Mouse (Mus musculus) hindbrain, postnatal 0 days (tissue): ENCODE results near the gene Nrd1. TPM values are rescaled to one million over a fixed set of nuclear protein-coding genes. Genes with fewer than 3 reads are reported as not detected.

Source experiments
- ATAC-seq: fragments of 200-750 bp; cut with Nextera tagmentation; 2 replicates; pipeline ENCODE4 v1.8.0; 2017; ENCODE audit warnings: mild to moderate bottlenecking, moderate TSS enrichment, moderate library complexity
- DNase-seq: peaks from one replicate; pipeline ENCODE4 v3.0.0-alpha.2; 2015; ENCODE audit warnings: low spot score
- H3K27ac ChIP-seq: fragments of 300-500 bp; sonication (generic); 2 replicates; pipeline ENCODE4 v1.5.1; 2014; ENCODE audit warnings: mild to moderate bottlenecking
- H3K27me3 ChIP-seq: fragments of 300-500 bp; sonication (generic); 2 replicates; pipeline ENCODE4 v1.6.1; 2014; ENCODE audit warnings: low read length, mixed read lengths; ENCODE audit not compliant: insufficient read depth
- H3K36me3 ChIP-seq: fragments of 300-500 bp; sonication (generic); 2 replicates; pipeline ENCODE4 v1.6.1; 2014; ENCODE audit warnings: low read length, mixed read lengths; ENCODE audit not compliant: insufficient read depth
- H3K4me1 ChIP-seq: fragments of 300-500 bp; sonication (generic); 2 replicates; pipeline ENCODE4 v1.6.1; 2014; ENCODE audit warnings: antibody characterized with exemption, low read length, mixed read lengths; ENCODE audit not compliant: insufficient read depth
- H3K4me2 ChIP-seq: fragments of 300-500 bp; sonication (generic); 2 replicates; pipeline ENCODE4 v1.6.1; 2014; ENCODE audit warnings: low read depth, mild to moderate bottlenecking, low read length, moderate library complexity, mixed read lengths
- H3K4me3 ChIP-seq: fragments of 300-500 bp; sonication (generic); 2 replicates; pipeline ENCODE4 v1.5.1; 2014; ENCODE audit warnings: low read length
- H3K9ac ChIP-seq: fragments of 300-500 bp; sonication (generic); replicated peaks from 2 replicates; pipeline ENCODE4 v1.6.1; 2014; ENCODE audit warnings: mild to moderate bottlenecking, low read length, moderate library complexity, mixed read lengths
- H3K9me3 ChIP-seq: fragments of 300-500 bp; sonication (generic); 2 replicates; pipeline ENCODE4 v1.6.1; 2016; ENCODE audit warnings: low read length, mixed read lengths
- CTCF ChIP-seq: IDR thresholded peaks from 2 replicates; pipeline ENCODE4 v1.5.1; 2016; ENCODE audit warnings: antibody characterized with exemption, control low read depth, low read depth
- WGBS: fragments of 180-500 bp; shearing (Covaris S2); extraction: QIAGEN DNeasy Blood & Tissue Kit; methylation state at CpG from one replicate; pipeline ENCODE4 v1.1.7; 2014; 5-methylcytosine and 5-hydroxymethylcytosine counted together
- polyA plus RNA-seq: library from polyadenylated mRNA; unstranded; fragments of >200 nt; fragmentation: Nextera tagmentation; extraction: Ambion mirVana; gene quantifications from 2 replicates; pipeline ENCODE4 v1.2.1, GENCODE M21; 2015
- total RNA-seq: library from RNA; depleted of rRNA; stranded (reverse); fragments of >200 nt; gene quantifications from 2 replicates; pipeline ENCODE4 v1.2.3, GENCODE M21; 2014

Nrd1 gene
- total and polyA plus RNA-seq, 2 experiments from 2014 or later: 36.8 to 52.3 TPM

- H3K4me1 ChIP-seq: no peaks in the 10 kb centered on the region
- H3K36me3 ChIP-seq: no peaks in the 10 kb centered on the region
- 84% methylated on average over 5 of the region's 5 CpGs for WGBS
- TF ChIP-seq CTCF: no peak
- no peak overlapping the region for H3K27ac ChIP-seq
- no peak overlapping the region for H3K4me2 ChIP-seq
- no peak for DNase-seq
- H3K9me3 ChIP-seq: no peaks in the 10 kb centered on the region
- ATAC-seq: no peak
- no peak overlapping the region for H3K4me3 ChIP-seq
- no peaks in the 10 kb centered on the region for H3K27me3 ChIP-seq
- no peak overlapping the region for H3K9ac ChIP-seq
These were observed 29.4 kb upstream of the Nrd1 start for GRCm38 (mm10) chr4:108971054-108971453.

GRCm38 (mm10) chr4:108976458-108977071 lies 23.9 kb upstream of the Nrd1 start:
- ATAC-seq (peak; percentile 83), DNase-seq (peak; percentile 86)
- H3K4me1 ChIP-seq: no peaks in the 10 kb centered on the region
- WGBS: 49% methylated on average over 6 of the region's 6 CpGs
- H3K9me3 ChIP-seq: no peaks in the 10 kb centered on the region
- no peak overlapping the region for H3K9ac ChIP-seq
- no peak overlapping the region for H3K4me3 ChIP-seq
- no peak overlapping the region for H3K4me2 ChIP-seq
- peak; percentile 89 for TF ChIP-seq CTCF
- no peaks in the 10 kb centered on the region for H3K36me3 ChIP-seq
- H3K27ac ChIP-seq: no peak overlapping the region
- H3K27me3 ChIP-seq: no peaks in the 10 kb centered on the region

DNA sequence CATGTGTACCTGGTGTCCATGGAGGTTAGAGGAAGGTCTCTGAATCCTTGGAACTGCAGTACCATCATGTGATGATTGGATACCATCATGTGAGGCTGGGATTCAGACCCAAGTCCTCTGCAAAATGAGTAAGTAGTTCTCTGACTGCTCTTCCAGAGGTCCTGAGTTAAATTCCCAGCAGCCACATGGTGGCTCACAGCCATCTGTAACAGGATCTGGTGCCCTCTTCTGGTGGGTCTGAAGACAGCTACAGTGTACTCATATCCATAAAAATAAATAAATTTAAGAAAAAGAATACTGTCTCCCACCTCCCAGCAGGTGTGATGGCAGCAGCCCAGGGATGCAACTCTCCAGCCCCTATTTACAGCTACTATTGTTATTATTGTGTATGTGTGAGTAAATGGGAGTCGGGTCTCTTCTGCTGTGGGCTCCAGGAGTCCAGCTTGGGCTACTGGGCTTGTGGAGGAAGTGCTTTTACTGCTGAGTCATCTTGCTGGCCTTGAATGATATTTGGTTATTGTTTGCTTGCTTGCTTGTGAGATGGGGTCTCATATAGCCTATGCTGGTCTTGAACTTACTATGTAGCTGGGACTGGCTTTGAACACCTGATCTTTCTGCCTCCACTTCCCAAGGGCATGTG lies 13.5 kb upstream of the Nrd1 start:
- Histone ChIP-seq H3K4me2 (no peak overlapping the region), H3K27me3 (no peaks in the 10 kb centered on the region), H3K9ac (no peak overlapping the region), H3K9me3 (no peaks in the 10 kb centered on the region), H3K27ac (no peak overlapping the region), H3K4me1 (no peaks in the 10 kb centered on the region), H3K36me3 (no peaks in the 10 kb centered on the region), H3K4me3 (no peak overlapping the region)
- 90% methylated on average over 1 of the region's 1 CpGs for WGBS
- no peak for TF ChIP-seq CTCF
- DNase-seq (no peak), ATAC-seq (no peak)

GRCm38 (mm10) chr4:108987473-108987842 lies 13.0 kb upstream of the Nrd1 start:
- Histone ChIP-seq H3K4me2 (no peak overlapping the region), H3K4me1 (no peaks in the 10 kb centered on the region)
- 84% methylated on average over 4 of the region's 4 CpGs for WGBS

GRCm38 (mm10) chr4:108989430-108989829 lies 11.0 kb upstream of the Nrd1 start:
- Histone ChIP-seq H3K36me3 (no peaks in the 10 kb centered on the region), H3K27ac (no peak overlapping the region), H3K4me1 (no peaks in the 10 kb centered on the region), H3K9me3 (no peaks in the 10 kb centered on the region), H3K4me3 (no peak overlapping the region), H3K27me3 (no peaks in the 10 kb centered on the region), H3K9ac (no peak overlapping the region), H3K4me2 (no peak overlapping the region)
- 62% methylated on average over 2 of the region's 2 CpGs for WGBS
- ATAC-seq (no peak), DNase-seq (no peak)
- no peak for TF ChIP-seq CTCF

More at GRCm38 (mm10) chr4:108987473-108987842, 13.0 kb upstream of the Nrd1 start:
- DNase-seq (no peak), ATAC-seq (no peak)
- Histone ChIP-seq H3K9me3 (no peaks in the 10 kb centered on the region), H3K4me3 (no peak overlapping the region), H3K27me3 (no peaks in the 10 kb centered on the region), H3K27ac (no peak overlapping the region), H3K9ac (no peak overlapping the region), H3K36me3 (no peaks in the 10 kb centered on the region)
- no peak for TF ChIP-seq CTCF

GRCm38 (mm10) chr4:108990032-108990431 lies 10.4 kb upstream of the Nrd1 start:
- Histone ChIP-seq H3K36me3 (no peaks in the 10 kb centered on the region), H3K9me3 (no peaks in the 10 kb centered on the region), H3K27ac (no peak overlapping the region), H3K9ac (no peak overlapping the region), H3K4me2 (no peak overlapping the region), H3K4me3 (no peak overlapping the region), H3K4me1 (no peaks in the 10 kb centered on the region), H3K27me3 (no peaks in the 10 kb centered on the region)
- DNase-seq (no peak), ATAC-seq (no peak)
- no peak for TF ChIP-seq CTCF

- no peaks in the 10 kb centered on the region for H3K36me3 ChIP-seq
These were observed 9.9 kb upstream of the Nrd1 start for GRCm38 (mm10) chr4:108990571-108990970.

More at GRCm38 (mm10) chr4:108990571-108990970, 9.9 kb upstream of the Nrd1 start:
- 95% methylated on average over 6 of the region's 6 CpGs for WGBS
- DNase-seq: no peak
- Histone ChIP-seq H3K4me3 (no peak overlapping the region), H3K27ac (no peak overlapping the region), H3K9me3 (no peaks in the 10 kb centered on the region), H3K4me2 (no peak overlapping the region), H3K9ac (no peak overlapping the region), H3K4me1 (no peaks in the 10 kb centered on the region), H3K27me3 (no peaks in the 10 kb centered on the region)
- TF ChIP-seq CTCF: no peak
- ATAC-seq: no peak
